Mouse (Mus musculus) G1E (cell line): ENCODE measurements around the gene Mcu.

Experiments
- CTCF ChIP-seq: IDR thresholded peaks from 2 replicates; pipeline ENCODE4 v1.5.1; 2012; ENCODE audit warnings: low read depth, low read length, inconsistent platforms, mixed read lengths
- GATA1 ChIP-seq: IDR thresholded peaks from 2 replicates; pipeline ENCODE4 v1.6.1; 2012; ENCODE audit warnings: borderline replicate concordance, low read length, inconsistent platforms, mixed read lengths
- TAL1 ChIP-seq: conservative IDR thresholded peaks from 2 replicates; pipeline ENCODE4 v1.6.1; 2012; ENCODE audit warnings: low read depth, low read length, inconsistent platforms, mixed read lengths

- TF ChIP-seq CTCF = no peak
- no peak for TF ChIP-seq TAL1
- TF ChIP-seq GATA1 = no peak
These were observed 16.0 kb downstream of the Mcu start for GRCm38 (mm10) chr10:59600516-59600915.
